Mouse (Mus musculus) mouse trophoblast stem cell (cell line): ENCODE results near the gene Nyap1.

Experiments
- in situ Hi-C, 2 experiments: fragments of 300-500 bp; cut with MseI, MboI; formaldehyde crosslinking; loops; 2 replicates in 1 of 2; 3 replicates in 1 of 2; pipeline ENCODE4 v1.15.1; 2025

The Nyap1 gene

GRCm38 (mm10) chr5:137741023-137741931, at the start of gene Nyap1:
Nyap1 (minus strand) TSS chr5:137741607.
- in situ Hi-C loops, result no loop called here

DNA sequence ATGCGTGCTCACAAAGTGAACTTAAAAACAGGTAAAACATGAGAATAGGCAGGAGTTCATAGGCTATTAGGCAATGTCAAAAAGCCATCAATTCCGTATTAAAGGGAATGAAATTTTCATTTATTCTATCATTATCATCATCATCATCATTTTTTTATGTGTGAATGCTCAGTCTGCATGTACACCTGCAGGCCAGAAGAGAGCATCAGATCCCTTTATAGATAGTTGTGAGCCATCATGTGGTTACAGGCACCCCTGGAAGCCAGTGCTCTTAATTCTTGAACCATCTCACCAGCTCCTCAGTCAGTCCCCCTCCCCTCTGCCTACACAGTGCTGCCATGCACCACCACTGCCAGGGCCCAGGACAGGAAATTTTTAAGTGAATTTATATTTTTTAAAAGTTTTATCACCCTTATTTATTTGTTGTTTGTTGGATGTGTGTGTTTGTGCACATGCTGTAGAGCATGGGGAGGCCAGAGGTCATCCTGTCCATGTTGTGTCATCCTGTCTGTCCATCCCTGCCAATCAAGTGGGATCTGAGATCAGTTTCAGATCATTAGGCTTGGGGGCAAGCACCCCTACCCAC, 47.6 kb upstream of the Nyap1 start:
- in situ Hi-C loops, result no loop called here

GRCm38 (mm10) chr5:137788171-137788570, 46.8 kb upstream of the Nyap1 start:
- in situ Hi-C loops, result no loop called here

- in situ Hi-C loops, result no loop called here
Measured at GRCm38 (mm10) chr5:137787151-137787928, 45.9 kb upstream of the Nyap1 start, which contains the start of the genes Mepce and Zcwpw1. Mepce (minus strand) TSS chr5:137787655. Zcwpw1 (plus strand) TSS chr5:137787798.

- in situ Hi-C loops, result no loop called here
Measured at GRCm38 (mm10) chr5:137786109-137786942, 44.9 kb upstream of the Nyap1 start.

- in situ Hi-C loops, result no loop called here
Measured at GRCm38 (mm10) chr5:137785164-137786031, 44.0 kb upstream of the Nyap1 start.

DNA sequence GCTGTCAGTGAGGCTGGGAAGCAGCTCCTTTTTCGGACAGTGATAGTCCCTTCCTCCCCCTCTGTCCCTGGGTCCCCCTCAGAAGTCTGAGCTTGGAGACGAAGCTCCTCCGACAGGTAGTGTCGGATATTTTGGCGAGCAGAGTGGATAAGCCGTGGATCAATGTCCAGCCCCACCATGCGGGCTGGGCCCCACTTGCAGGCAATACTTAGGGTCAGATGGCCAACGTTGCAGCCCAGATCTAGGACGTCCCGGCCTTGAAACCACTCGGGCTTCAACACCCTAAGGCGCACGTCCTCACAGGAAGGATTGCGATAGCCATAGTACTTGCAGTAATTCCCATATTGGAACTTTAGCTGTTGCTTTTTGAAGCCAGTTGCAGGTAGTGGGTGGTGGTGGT, 43.1 kb upstream of the Nyap1 start:
- in situ Hi-C loops, result no loop called here

GRCm38 (mm10) chr5:137783901-137784540, 42.6 kb upstream of the Nyap1 start:
- in situ Hi-C loops, result no loop called here

DNA sequence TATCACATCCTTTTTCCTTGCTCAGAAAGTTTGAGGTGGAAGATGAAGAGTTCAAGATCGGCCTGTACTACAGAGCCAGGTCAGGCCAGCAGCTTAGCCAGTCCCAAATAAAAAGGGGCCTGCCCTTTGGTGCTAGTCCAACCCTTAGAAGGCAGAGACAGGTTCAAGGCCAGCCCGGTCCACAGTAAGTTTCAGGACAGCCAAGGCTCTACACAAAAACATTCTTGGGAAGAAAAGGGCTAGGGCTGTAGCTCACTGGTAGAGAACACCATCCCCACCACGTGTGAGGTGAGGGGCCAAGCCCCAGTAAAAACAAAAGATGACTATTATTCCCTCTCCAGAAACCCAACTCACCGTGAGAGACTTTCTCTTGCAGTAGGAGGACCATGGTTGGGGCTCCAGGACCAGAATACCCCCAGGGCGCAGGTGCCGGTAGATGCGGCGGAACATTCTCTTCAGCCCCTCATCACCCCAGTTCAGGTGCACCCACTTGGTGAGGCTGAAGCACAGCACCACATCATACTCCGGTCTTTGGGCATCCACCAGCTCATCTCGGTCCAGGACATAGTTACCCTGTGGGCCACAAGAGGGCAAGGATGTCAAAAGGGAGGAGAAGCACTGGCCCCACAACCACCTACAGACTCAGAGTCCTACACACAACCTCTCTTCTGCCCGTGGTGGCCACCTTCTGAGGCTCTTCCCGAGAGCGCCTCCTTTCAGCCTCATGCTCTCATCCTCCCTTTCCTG, 41.5 kb upstream of the Nyap1 start:
- in situ Hi-C loops, result no loop called here

GRCm38 (mm10) chr5:137781661-137782060, 40.3 kb upstream of the Nyap1 start:
- in situ Hi-C loops, result no loop called here

DNA sequence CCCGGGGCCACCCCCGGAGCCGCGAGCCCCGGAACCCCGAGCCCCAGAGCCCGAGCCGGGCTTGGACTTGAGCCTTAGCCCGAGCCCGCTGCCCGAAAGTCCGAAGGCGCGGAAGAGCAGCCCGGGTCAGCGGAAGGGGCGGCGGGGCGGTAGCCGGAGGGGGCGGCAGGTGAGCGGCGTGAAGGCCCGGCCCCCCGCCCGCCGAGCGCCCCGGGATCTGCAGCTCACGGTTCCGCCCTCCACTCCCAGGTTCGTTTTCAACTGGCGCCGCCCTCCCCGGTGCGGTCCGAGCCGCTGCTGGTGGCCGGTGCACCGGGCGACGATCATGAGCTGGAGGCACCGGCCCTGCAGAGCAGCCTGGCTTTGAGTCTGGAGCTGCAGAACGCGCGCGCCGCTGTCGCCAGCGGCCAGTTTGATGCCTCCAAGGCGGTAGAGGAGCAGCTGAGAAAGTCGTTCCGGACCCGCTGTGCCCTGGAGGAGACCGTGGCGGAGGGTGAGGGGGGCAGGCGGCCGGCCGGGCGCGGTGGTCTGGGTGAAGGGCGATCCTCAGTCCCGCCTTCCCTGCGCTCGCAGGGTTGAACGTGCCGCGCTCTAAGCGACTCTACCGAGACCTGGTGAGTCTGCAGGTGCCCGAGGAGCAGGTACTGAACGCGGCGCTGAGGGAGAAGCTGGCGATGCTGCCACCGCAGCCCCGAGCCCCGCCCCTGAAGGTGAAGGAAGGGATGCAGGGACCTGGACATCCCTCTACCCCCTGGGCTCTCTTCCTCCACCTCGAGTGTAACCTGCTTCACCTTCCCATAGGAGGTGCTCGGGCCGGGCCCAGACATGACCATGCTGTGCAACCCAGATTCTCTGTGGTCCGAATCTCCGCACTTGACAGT, 37.9 kb upstream of the Nyap1 start:
- in situ Hi-C loops, result no loop called here

- in situ Hi-C loops, result no loop called here
Measured at GRCm38 (mm10) chr5:137778635-137779034, 37.2 kb upstream of the Nyap1 start, which contains the start of gene Ppp1r35. Ppp1r35 (plus strand) TSS chr5:137778849.

- in situ Hi-C loops, result no loop called here
Measured at GRCm38 (mm10) chr5:137777267-137777845, 35.9 kb upstream of the Nyap1 start.

DNA sequence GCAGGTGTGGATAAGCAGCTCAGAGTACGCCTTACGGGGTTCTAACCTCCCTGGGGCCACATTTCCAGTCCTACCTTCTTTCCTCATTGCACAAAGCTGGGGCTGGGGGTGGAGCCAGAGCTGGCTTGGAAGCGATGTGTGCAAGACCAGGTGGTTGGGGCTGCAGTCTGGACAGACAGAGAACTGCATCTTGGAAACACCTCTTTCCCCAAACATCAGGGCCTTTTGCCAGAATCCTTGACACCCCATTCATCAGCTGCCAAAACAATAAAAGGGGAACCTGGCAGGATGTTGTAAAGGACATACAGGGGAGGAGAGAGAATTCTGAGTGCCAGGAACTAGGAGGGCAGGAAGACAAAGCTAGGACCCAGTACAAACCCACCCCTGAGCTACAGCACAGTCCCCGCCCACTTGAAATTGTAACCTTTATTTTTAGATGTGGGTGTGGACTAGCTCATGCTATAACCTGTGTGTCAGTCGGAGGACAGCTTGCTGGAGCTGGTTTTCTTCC, 35.1 kb upstream of the Nyap1 start:
- in situ Hi-C loops, result no loop called here

- in situ Hi-C loops, result no loop called here
Measured at GRCm38 (mm10) chr5:137775587-137776290, 34.3 kb upstream of the Nyap1 start.

GRCm38 (mm10) chr5:137772755-137773154, 31.3 kb upstream of the Nyap1 start:
- in situ Hi-C loops, result no loop called here

- in situ Hi-C loops, result no loop called here
Measured at GRCm38 (mm10) chr5:137770709-137771108, 29.3 kb upstream of the Nyap1 start.
